Mouse (Mus musculus) heart, adult 2 months (tissue): Measurements from ENCODE around the gene Slc16a3. TPM values are rescaled to one million over a fixed set of nuclear protein-coding genes. Genes with fewer than 3 reads are reported as not detected.

Experiments
- DNase-seq, 2 experiments: peaks; one replicate each; pipeline ENCODE4 v3.0.0; 2021
- H3K27ac ChIP-seq: fragments of 200-600 bp; 2 replicates; pipeline ENCODE4 v1.8.1; 2022
- H3K27me3 ChIP-seq: fragments of 200-500 bp; 2 replicates; pipeline ENCODE4 v1.6.1; 2012; ENCODE audit warnings: mild to moderate bottlenecking, low read length, inconsistent platforms, mixed read lengths; ENCODE audit not compliant: control insufficient read depth, insufficient read depth
- H3K36me3 ChIP-seq: fragments of 200-500 bp; 2 replicates; pipeline ENCODE4 v1.6.1; 2012; ENCODE audit warnings: low read length, inconsistent platforms; ENCODE audit not compliant: control insufficient read depth, insufficient read depth
- H3K4me1 ChIP-seq: fragments of 200-500 bp; 2 replicates; pipeline ENCODE4 v1.6.1; 2011; ENCODE audit warnings: low read length; ENCODE audit not compliant: control insufficient read depth, insufficient read depth
- H3K4me3 ChIP-seq: fragments of 200-600 bp; 2 replicates; pipeline ENCODE4 v1.8.1; 2022
- H3K79me2 ChIP-seq: fragments of 200-500 bp; replicated peaks from 2 replicates; pipeline ENCODE4 v1.6.1; 2012; ENCODE audit warnings: mild to moderate bottlenecking, inconsistent platforms, low read length, moderate library complexity, mixed read lengths; ENCODE audit not compliant: control insufficient read depth, insufficient read depth
- H3K9ac ChIP-seq: fragments of 200-500 bp; 2 replicates; pipeline ENCODE4 v1.6.1; 2012; ENCODE audit warnings: low read depth, mild to moderate bottlenecking, control low read depth, inconsistent platforms, low read length, mixed read lengths
- CTCF ChIP-seq: fragments of 200-600 bp; IDR thresholded peaks from 2 replicates; pipeline ENCODE4 v1.8.1; 2022; ENCODE audit warnings: antibody characterized with exemption, mild to moderate bottlenecking, moderate library complexity
- EP300 ChIP-seq: fragments of 200-500 bp; IDR thresholded peaks from 2 replicates; pipeline ENCODE4 v1.6.1; 2011; ENCODE audit warnings: low read depth, low read length, control low read depth; ENCODE audit not compliant: insufficient read depth
- POLR2A ChIP-seq: fragments of 200-500 bp; IDR thresholded peaks from 2 replicates; pipeline ENCODE4 v1.6.1; 2011; ENCODE audit warnings: mild to moderate bottlenecking, low read depth, low read length, control low read depth; ENCODE audit not compliant: insufficient read depth
- WGBS: fragments of 180-500 bp; shearing (Covaris S2); methylation state at CpG from one replicate; pipeline ENCODE4 v1.1.7; 2018; 5-methylcytosine and 5-hydroxymethylcytosine counted together
- intact Hi-C: fragments of 180-260 bp; cut with DNase I; formaldehyde crosslinking; loops from one replicate; pipeline ENCODE4 v1.15.1; 2025
- polyA plus RNA-seq: library from polyadenylated mRNA; depleted of rRNA; stranded (reverse); fragments of >200 nt; gene quantifications from 2 replicates; pipeline ENCODE4 v1.2.3, GENCODE M21; 2012
- total RNA-seq, 2 experiments: library from RNA; stranded (reverse); gene quantifications; 2 replicates each; pipeline ENCODE4 v1.2.3; 2021

The Slc16a3 gene
- total and polyA plus RNA-seq, 3 experiments = 1.2 to 4.0 (median 1.3) TPM

DNA sequence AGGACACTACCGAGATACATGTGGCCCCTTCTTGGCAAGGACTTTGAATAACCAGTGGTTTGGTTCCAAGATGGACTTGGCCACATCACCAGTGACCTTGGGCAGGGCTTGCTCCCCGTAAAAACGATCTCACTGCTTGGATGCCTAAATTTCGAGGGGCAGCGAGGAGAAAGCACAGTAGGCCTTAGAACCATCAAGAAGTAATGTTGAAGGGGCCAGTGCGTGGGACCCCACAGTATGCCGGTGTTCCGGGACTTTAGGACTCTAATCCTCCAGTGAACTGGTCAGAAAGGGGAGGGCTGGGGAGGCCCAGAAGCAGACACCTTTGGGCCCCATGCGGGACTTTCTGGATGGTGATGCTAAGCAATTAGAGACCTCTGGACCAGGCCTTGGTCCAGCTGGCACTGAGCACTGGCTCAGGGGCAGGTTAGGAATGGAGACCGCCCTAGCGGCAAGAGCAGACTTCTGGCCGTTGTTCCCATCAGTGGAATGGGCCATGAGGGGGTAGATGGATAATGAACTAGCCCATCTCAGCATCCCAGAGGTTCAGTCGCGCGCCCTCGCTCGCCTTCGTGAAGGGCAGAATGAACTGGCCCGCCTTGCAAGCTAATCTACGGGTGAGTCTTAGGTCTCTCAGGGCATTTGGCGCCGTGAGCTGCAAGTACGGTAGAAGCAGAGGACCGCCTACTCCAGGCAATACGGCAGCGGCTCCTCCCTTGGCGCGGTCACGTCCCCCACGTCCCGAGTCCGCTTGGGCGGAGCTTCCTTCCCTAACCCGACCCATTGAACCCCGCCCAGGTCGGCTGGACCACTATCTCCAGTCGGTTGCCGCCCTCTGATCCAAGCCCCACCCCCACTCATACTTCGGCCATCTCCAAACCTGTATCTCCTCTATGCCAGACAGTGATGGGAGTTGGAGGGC is 2.3 kb downstream of the Slc16a3 start:
- Histone ChIP-seq H3K27me3 (no peaks in the 10 kb centered on the region), H3K4me1 (peaks cover 7% of the 10 kb centered on the region), H3K27ac (peak overlapping the region; percentile 31; the same call in 1 of the 2 replicates), H3K79me2 (no peaks in the 10 kb centered on the region), H3K9ac (peak overlapping the region; percentile 27; the same call in 1 of the 2 replicates), H3K4me3 (peak overlapping the region; percentile 42), H3K36me3 (no peaks in the 10 kb centered on the region)
- TF ChIP-seq POLR2A (no peak), EP300 (0 out of 2 replicates have a peak, but pooled peaks have one; percentile 45), CTCF (no peak)
- DNase-seq = peak; percentile 90 to 93
- intact Hi-C loops = loop anchor here (2.0 kb wide), 1 partner anchor 18 kb away; the partner anchor contains the start of gene Ccdc57
- 4% methylated on average over 39 of the region's 39 CpGs for WGBS

DNA sequence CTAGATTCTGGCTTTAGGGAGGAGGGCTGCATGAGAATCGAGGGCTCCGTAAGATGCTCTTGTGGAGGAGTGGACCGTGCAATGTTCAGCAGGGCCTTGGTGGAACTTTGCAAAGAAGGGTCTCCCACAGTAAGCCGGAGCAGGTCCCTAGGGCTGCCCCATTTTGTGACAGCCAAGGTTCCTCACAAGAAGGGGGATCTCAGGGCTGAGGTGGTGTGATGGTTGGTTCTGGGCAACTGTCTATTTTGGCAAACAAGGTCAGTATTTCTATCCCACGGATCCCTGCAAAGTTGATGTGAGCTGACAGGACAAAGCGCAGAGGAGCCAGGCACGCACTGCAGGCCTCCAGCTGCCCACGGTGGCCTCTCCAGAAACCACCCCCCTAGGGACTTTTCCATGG is 3.0 kb downstream of the Slc16a3 start:
- TF ChIP-seq EP300 (no peak), POLR2A (no peak), CTCF (no peak)
- peak overlapping the region; percentile 31; the same call in 1 of the 2 replicates for H3K27ac ChIP-seq

DNA sequence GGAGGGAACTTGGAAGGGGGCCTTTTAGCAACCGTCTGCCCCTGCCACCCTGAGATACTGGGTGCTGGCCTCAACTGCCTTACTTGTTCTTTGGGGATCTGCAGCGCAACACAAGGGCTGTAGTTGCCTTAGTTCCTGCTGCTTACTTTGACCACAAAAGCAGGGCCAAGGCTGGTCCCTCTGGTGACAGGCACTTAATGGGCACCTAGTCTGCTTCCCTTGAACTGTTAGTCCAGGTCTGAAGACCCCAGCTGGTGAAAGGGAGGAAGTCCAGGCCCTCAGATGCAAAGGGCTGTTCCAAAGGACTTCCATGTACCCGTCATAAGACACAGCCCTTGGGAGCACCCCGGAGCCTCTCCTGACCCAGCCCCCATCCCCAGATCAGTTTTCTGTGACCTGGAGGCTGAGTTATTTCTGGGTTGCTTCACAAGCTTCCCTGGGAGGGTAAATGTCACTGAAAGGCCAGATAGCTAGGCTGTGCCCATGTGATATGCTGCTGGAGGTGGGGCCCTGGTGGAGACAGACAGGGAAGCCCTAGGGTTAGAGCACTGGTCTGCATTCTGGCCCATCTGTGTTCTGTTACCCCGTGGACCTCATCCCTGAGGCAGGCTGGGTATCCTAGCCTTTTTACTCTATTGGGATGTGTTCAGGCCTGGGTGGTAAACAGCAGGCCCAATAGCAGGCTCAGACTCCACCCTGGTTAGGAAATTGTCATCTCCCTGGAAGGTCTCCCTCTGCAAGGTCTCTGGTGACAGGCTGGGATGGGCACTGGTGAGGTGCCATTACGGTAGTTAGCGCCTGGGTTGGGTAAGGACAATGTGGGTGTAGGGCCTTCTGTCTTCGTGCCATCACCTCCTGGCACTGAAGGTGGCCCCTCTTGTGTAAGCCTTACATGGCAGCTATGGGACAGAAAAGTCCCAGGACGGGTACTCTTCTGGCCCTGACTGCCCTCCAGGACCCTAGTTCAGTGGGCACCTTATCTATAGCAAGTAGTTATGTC is 3.8 kb downstream of the Slc16a3 start:
- peaks cover 7% of the 10 kb centered on the region for H3K4me1 ChIP-seq
- H3K27me3 ChIP-seq = no peaks in the 10 kb centered on the region
- intact Hi-C loops = loop anchor here (2.0 kb wide), 1 partner anchor 19 kb away; the partner anchor contains the start of gene Ccdc57
- no peak for DNase-seq
- H3K27ac ChIP-seq = no peak overlapping the region
- H3K9ac ChIP-seq = no peak overlapping the region
- WGBS = 71% methylated on average over 9 of the region's 9 CpGs
- TF ChIP-seq EP300 = no peak
- TF ChIP-seq POLR2A = no peak
- TF ChIP-seq CTCF = no peak
- H3K79me2 ChIP-seq = no peaks in the 10 kb centered on the region
- H3K4me3 ChIP-seq = no peak overlapping the region
- no peaks in the 10 kb centered on the region for H3K36me3 ChIP-seq

More for the DNA sequence above, 3.0 kb downstream of the Slc16a3 start:
- H3K36me3 ChIP-seq = no peaks in the 10 kb centered on the region
- WGBS = 34% methylated on average over 8 of the region's 8 CpGs
- H3K4me1 ChIP-seq = peaks cover 7% of the 10 kb centered on the region
- DNase-seq = no peak
- no peaks in the 10 kb centered on the region for H3K79me2 ChIP-seq
- H3K9ac ChIP-seq = no peak overlapping the region
- H3K4me3 ChIP-seq = peak overlapping the region; percentile 42
- no peaks in the 10 kb centered on the region for H3K27me3 ChIP-seq
- intact Hi-C loops = loop anchor here (2.0 kb wide), 1 partner anchor 18 kb away; the partner anchor contains the start of gene Ccdc57

DNA sequence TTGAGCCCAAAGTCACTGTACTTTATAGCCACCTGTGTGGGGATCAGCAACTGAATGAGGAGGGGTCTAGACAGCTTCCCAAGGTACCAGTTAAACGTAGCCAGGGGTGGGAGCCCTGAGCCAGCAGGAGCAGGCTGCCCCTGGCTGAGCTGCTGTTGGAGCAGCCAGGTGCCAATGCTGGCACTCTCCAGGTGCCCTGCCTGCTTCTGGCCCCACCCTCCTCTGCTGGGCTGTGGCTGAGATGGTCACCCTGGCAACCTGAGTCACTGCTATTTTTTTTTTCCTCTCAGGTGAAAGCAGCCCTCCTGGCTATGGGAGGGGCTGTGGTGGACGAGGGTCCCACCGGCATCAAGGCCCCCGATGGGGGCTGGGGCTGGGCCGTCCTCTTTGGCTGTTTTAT is 6.7 kb downstream of the Slc16a3 start:
- DNase-seq = no peak
- H3K27me3 ChIP-seq = no peaks in the 10 kb centered on the region
- no peak overlapping the region for H3K27ac ChIP-seq
- no peaks in the 10 kb centered on the region for H3K36me3 ChIP-seq
- H3K4me1 ChIP-seq = peaks cover 9% of the 10 kb centered on the region
- no peak for TF ChIP-seq EP300
- no peak for TF ChIP-seq CTCF
- 82% methylated on average over 5 of the region's 5 CpGs for WGBS
- no peaks in the 10 kb centered on the region for H3K79me2 ChIP-seq
- intact Hi-C loops = no loop called here
- no peak overlapping the region for H3K4me3 ChIP-seq
- no peak overlapping the region for H3K9ac ChIP-seq

DNA sequence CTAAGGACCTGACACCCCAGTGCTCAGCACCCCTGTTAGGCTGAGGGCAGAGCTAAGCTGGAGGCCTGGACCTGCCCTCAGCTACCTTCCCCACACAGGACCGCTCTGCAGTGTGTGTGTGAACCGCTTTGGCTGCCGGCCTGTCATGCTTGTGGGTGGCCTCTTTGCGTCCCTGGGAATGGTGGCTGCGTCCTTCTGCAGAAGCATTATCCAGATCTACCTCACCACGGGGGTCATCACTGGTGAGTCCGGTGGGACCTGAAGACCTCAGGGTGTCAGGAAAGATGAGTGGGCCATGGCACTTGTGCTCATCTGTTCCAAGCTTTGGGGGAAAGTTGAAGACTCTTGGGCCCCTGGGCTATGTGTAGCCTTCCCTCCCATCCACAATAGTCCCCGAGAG is 7.4 kb downstream of the Slc16a3 start:
- TF ChIP-seq EP300 = no peak
- no peak for TF ChIP-seq POLR2A
- TF ChIP-seq CTCF = no peak
- H3K27me3 ChIP-seq = no peaks in the 10 kb centered on the region
- intact Hi-C loops = no loop called here
- WGBS = 91% methylated on average over 8 of the region's 8 CpGs
- no peak for DNase-seq
- peaks cover 5% of the 10 kb centered on the region for H3K4me1 ChIP-seq
- no peak overlapping the region for H3K27ac ChIP-seq
- H3K4me3 ChIP-seq = no peak overlapping the region
- H3K79me2 ChIP-seq = no peaks in the 10 kb centered on the region
- H3K36me3 ChIP-seq = no peaks in the 10 kb centered on the region
- H3K9ac ChIP-seq = no peak overlapping the region
